Mouse (Mus musculus): Measurements from ENCODE around the gene Mamstr. TPM values are rescaled to one million over a fixed set of nuclear protein-coding genes. Genes with fewer than 3 reads are reported as not detected.

Gene Mamstr
- polyA plus RNA-seq, 1 experiment, result 0.74 TPM

DNA sequence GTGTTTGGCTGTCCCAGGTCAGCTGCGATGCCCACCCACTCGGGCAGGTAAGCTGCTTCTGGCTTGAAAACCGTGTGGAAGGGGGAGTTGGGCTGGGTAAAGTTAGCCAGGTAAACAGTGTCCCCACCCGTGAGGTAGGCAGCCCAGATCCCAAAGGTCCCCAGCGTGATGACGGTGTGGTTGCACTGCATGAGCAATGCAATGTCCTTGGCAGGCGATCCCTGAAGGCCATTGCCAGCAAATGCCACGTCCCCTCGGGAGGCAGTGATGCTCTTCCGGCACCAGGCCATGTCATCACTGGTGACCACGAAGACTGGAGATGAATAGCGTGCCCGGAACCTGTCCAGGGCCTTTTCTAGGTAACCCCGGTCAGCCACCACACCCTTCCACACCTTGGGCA lies 38.7 kb downstream of the Mamstr start:
- no peak overlapping the region for H3K27ac ChIP-seq (ENCODE audit: control insufficient read depth, insufficient read depth, low read depth, low read length)
- H3K36me3 ChIP-seq (ENCODE audit: control insufficient read depth, insufficient read depth, low read length), result no peaks in the 10 kb centered on the region
- no peak for TF ChIP-seq POLR2A (IDR thresholded peaks at IDR 0.05; ENCODE audit: control insufficient read depth, low read depth, low read length)
- TF ChIP-seq CTCF (IDR thresholded peaks at IDR 0.05; ENCODE audit: control insufficient read depth, insufficient read depth, insufficient replicate concordance, low read depth, low read length), result no peak
- H3K27me3 ChIP-seq (ENCODE audit: control insufficient read depth, insufficient read depth, low read length), result no peaks in the 10 kb centered on the region
- H3K4me1 ChIP-seq (ENCODE audit: control insufficient read depth, insufficient read depth, low read length), result no peaks in the 10 kb centered on the region
- H3K4me3 ChIP-seq (ENCODE audit: control insufficient read depth, low read depth, low read length), result no peak overlapping the region

DNA sequence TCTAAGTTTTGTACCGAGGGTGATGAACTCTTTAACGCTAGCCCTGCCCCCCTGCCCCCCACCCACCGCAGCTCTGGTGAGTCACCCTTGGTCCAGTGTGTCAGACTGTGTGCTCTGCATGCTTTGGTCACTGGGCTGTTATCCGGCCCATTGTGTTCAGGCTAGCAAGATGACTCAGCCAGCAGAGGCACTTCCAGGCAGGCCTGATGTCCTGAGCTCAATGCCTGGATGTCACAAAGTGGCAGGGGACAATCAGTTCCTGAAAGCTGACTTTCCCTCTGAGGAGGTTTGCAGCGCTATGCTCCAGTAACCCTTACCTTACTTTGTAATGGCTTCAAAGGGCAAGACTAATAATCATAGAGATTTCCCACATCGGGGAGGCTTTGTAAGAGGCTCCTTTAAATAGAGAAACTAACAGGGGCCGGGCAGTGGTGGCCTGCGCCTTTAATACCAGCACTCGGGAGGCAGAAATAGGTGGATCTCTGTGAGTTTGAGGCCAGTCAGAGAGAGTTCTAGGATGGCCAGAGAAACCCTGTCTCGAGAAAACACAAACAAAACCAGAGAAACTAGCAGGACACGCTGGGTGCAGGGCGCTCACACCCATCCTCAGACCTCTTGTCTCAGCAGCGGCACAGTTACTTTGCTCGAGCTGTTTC lies 40.3 kb downstream of the Mamstr start:
- Histone ChIP-seq H3K27ac (ENCODE audit: control insufficient read depth, insufficient read depth, low read depth, low read length) (no peak overlapping the region), H3K36me3 (ENCODE audit: control insufficient read depth, insufficient read depth, low read length) (no peaks in the 10 kb centered on the region), H3K27me3 (ENCODE audit: control insufficient read depth, insufficient read depth, low read length) (no peaks in the 10 kb centered on the region), H3K4me1 (ENCODE audit: control insufficient read depth, insufficient read depth, low read length) (no peaks in the 10 kb centered on the region), H3K4me3 (ENCODE audit: control insufficient read depth, low read depth, low read length) (no peak overlapping the region)
- TF ChIP-seq CTCF (IDR thresholded peaks at IDR 0.05; ENCODE audit: control insufficient read depth, insufficient read depth, insufficient replicate concordance, low read depth, low read length), result no peak
- no peak for TF ChIP-seq POLR2A (IDR thresholded peaks at IDR 0.05; ENCODE audit: control insufficient read depth, low read depth, low read length)

GRCm38 (mm10) chr7:45681046-45681736 lies 41.4 kb downstream of the Mamstr start:
- TF ChIP-seq CTCF (IDR thresholded peaks at IDR 0.05; ENCODE audit: control insufficient read depth, insufficient read depth, insufficient replicate concordance, low read depth, low read length) (no peak), POLR2A (IDR thresholded peaks at IDR 0.05; ENCODE audit: control insufficient read depth, low read depth, low read length) (no peak)
- Histone ChIP-seq H3K4me1 (ENCODE audit: control insufficient read depth, insufficient read depth, low read length) (no peaks in the 10 kb centered on the region), H3K27ac (ENCODE audit: control insufficient read depth, insufficient read depth, low read depth, low read length) (no peak overlapping the region), H3K4me3 (ENCODE audit: control insufficient read depth, low read depth, low read length) (no peak overlapping the region), H3K36me3 (ENCODE audit: control insufficient read depth, insufficient read depth, low read length) (no peaks in the 10 kb centered on the region), H3K27me3 (ENCODE audit: control insufficient read depth, insufficient read depth, low read length) (no peaks in the 10 kb centered on the region)

DNA sequence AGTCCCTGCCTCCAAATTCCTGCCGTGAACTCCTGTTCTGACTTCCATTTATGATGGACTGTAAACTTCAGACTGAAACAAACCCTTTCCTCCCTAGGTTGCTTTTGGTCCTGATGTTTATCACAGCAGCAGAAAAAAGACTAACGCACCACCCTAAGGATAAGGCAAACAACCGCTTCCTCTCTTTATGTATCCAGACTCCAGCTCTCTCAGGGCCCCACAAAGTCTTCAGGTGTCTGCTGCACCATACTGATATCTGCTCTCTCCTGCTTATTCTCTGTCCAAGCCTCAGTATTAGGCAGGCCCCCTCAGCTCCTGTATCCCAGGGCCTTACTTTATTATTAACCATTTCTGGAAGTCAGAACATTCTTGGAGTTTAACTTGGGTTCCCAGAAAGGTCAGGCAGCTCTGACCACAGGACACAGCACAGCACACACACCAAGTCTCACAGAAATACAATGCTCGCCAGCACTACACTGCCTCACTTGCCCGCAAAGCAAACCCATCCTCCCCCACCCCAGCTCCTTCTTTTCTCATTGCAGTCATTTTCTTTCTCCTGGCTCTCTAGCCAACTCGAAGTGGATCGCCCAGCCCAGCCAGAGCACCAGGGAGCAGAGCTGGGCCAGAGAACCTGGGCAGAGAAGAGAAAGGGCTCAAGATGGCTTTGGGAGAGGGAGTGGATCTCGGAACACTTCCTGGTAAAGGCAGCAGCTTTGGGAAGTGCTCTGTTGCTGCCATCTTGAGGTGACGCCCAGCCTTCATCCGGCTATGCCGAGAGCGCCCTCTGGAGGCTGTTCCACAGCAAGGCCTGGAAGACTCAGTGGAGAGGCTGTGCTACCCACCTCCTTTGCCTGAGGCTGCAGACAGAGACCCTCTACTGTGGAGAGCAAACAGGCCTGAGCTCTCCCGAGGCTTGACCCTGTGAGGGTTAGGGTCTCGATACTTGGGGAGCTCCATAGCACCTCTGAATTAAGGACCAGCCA lies 42.7 kb downstream of the Mamstr start:
- Histone ChIP-seq H3K4me3 (ENCODE audit: control insufficient read depth, low read depth, low read length) (no peak overlapping the region), H3K36me3 (ENCODE audit: control insufficient read depth, insufficient read depth, low read length) (no peaks in the 10 kb centered on the region), H3K27ac (ENCODE audit: control insufficient read depth, insufficient read depth, low read depth, low read length) (no peak overlapping the region), H3K4me1 (ENCODE audit: control insufficient read depth, insufficient read depth, low read length) (no peaks in the 10 kb centered on the region; the same call in 1 of the 2 replicates), H3K27me3 (ENCODE audit: control insufficient read depth, insufficient read depth, low read length) (no peaks in the 10 kb centered on the region)
- TF ChIP-seq POLR2A (IDR thresholded peaks at IDR 0.05; ENCODE audit: control insufficient read depth, low read depth, low read length) (no peak), CTCF (IDR thresholded peaks at IDR 0.05; ENCODE audit: control insufficient read depth, insufficient read depth, insufficient replicate concordance, low read depth, low read length) (peak; percentile 85)

GRCm38 (mm10) chr7:45683396-45684050 lies 43.7 kb downstream of the Mamstr start, which contains the start of gene Ntn5:
TSS of gene Ntn5 (plus strand) at chr7:45684022.
- no peak within 1 kb of the TSS for H3K27ac ChIP-seq (ENCODE audit: control insufficient read depth, insufficient read depth, low read depth, low read length)
- H3K27me3 ChIP-seq (ENCODE audit: control insufficient read depth, insufficient read depth, low read length), result no peaks in the 10 kb centered on the region
- H3K4me3 ChIP-seq (ENCODE audit: control insufficient read depth, low read depth, low read length), result no peak within 1 kb of the TSS
- no peaks in the 10 kb centered on the region; the same call in 1 of the 2 replicates for H3K4me1 ChIP-seq (ENCODE audit: control insufficient read depth, insufficient read depth, low read length)
- H3K36me3 ChIP-seq (ENCODE audit: control insufficient read depth, insufficient read depth, low read length), result no peaks in the 10 kb centered on the region
- TF ChIP-seq CTCF (IDR thresholded peaks at IDR 0.05; ENCODE audit: control insufficient read depth, insufficient read depth, insufficient replicate concordance, low read depth, low read length), result no peak
- TF ChIP-seq POLR2A (IDR thresholded peaks at IDR 0.05; ENCODE audit: control insufficient read depth, low read depth, low read length), result no peak

- H3K4me3 ChIP-seq (ENCODE audit: control insufficient read depth, low read depth, low read length), result no peak overlapping the region
- H3K36me3 ChIP-seq (ENCODE audit: control insufficient read depth, insufficient read depth, low read length), result no peaks in the 10 kb centered on the region
- H3K27me3 ChIP-seq (ENCODE audit: control insufficient read depth, insufficient read depth, low read length), result no peaks in the 10 kb centered on the region
- TF ChIP-seq POLR2A (IDR thresholded peaks at IDR 0.05; ENCODE audit: control insufficient read depth, low read depth, low read length) (no peak), CTCF (IDR thresholded peaks at IDR 0.05; ENCODE audit: control insufficient read depth, insufficient read depth, insufficient replicate concordance, low read depth, low read length) (no peak)
- no peak overlapping the region for H3K27ac ChIP-seq (ENCODE audit: control insufficient read depth, insufficient read depth, low read depth, low read length)
- H3K4me1 ChIP-seq (ENCODE audit: control insufficient read depth, insufficient read depth, low read length), result no peaks in the 10 kb centered on the region; the same call in none of the 2 replicates
These were observed 46.0 kb downstream of the Mamstr start for GRCm38 (mm10) chr7:45685811-45686210.

All from testis, adult 2 months (tissue).